Mouse (Mus musculus) ovary, postnatal 36 days (tissue): ENCODE data around the gene Cadm2.

ENCODE experiments used
- DNase-seq: peaks from one replicate; pipeline ENCODE4 v3.0.0; 2022; ENCODE audit warnings: low spot score, mixed read lengths

The Cadm2 gene

DNA sequence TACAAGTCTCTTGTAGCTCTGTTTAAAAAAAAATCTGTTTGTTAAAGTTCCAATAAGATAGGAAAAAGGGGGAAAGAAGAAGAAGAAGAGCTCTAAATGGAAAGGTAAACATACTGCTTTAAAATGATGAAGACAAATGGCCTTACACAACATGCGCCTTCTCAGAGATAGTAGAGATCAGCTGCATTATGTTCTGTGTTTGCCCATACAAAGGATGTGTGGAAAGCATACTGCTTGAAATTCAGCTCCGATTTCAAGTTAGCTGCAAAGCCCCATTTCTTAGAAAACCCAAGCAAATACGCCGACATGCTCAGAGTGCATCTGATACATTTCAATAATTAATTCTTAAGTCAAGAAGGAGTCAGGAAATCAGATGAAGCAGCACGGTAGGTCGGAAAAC is 684.4 kb downstream of the Cadm2 start:
- DNase-seq: no peak

DNA sequence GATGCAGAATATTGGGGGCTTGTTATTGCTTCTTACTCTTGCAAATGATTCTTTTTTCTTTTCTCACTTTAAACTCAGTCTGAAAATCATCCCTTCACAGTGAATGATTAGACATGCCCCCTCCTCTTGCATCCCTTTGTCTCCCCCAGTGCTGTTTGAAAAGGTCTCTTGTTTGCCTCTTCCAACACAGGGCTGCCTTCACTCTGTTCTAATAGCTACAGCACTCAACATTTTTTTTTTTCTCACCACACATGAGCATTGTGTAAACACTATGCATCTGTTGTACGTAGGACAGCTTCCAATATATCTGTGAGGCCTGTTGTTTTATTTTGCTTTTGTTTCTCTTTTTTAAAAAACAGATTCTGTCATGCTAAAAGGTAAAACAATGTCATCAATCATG is 695.2 kb downstream of the Cadm2 start:
- DNase-seq: no peak

DNA sequence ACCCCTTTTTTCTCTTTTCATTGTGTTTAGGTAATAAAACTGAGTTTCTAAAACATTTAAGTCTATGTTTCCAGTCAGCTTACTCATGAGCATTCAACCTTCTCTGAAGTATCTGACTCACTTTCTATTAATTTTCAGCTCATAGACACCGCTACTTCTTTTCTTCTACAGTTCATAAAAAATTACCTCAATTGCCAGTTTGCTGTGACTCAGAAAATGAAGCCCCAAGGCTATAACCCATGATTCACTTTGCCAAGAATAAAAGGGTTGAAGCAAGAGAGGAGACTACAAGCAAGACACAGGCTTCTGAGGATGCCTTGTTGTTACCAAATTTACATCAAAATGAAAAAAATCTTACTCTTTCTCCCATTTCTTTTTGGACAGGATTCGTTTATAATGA is 698.0 kb downstream of the Cadm2 start:
- no peak for DNase-seq

DNA sequence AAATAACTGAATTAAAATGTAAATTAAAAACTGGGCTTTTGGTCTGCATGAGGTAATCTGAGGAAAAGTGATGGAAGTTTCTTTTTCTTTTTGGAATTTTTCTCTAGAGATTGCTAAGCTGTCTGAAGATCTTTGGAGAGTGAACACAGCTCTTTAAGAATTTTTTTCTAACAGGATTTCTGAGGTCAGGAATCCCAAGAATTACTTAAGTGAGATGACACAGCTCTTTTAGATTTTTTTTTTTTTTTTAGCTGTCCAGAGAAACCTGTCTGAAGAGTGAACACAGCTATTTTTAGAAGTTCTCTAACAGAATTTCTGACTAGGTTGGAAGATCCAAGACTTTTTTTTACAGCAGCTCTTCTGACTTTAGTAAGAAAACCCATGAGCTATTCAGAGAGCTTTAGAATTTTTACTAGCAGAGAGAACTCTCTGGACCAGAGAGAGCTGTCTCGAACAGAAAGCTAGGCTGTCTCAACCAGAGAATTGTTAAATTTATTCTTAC is 699.2 kb downstream of the Cadm2 start:
- DNase-seq: no peak

DNA sequence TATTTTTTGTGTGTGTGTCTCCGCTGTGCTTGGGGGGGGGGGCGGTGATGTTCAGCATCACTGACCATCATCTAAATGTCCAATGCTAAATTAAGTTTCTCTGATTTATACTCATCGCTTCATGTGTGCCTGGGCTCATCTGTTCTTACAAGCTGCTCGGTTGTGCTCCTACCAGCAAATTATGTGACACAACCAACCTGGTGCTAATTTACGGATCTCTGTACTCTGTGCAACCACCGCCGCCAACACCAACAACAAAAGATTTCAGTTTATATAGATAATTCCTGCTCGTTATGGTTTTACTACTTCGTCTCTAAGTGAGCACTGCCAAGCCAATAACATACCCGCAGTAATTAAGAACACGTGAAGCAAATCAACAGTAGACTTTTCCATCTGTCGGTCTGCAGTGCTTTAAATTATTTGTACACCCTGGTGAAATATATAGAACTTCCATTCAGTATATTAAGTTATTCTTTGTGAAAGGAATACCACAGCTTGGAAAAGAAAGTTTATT is 700.8 kb downstream of the Cadm2 start:
- no peak for DNase-seq

DNA sequence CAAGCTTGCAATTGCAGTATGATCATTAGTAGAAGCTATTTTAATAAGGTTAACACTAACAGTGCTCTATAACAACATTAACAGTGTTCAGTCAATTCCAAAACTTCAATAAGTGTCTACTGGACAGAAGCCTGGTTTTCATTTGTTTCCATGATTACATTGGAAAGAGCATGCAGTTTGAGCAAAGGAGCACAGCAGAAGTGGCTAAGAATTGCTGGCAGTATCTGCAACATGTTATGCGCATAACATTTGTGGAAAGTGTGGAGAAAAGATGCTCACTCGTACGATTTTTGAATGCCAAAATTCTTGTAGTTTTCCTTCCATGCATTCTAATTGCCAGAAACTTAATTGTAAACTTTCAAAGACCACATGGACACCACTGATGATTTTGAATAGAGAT is 718.9 kb downstream of the Cadm2 start:
- no peak for DNase-seq

DNA sequence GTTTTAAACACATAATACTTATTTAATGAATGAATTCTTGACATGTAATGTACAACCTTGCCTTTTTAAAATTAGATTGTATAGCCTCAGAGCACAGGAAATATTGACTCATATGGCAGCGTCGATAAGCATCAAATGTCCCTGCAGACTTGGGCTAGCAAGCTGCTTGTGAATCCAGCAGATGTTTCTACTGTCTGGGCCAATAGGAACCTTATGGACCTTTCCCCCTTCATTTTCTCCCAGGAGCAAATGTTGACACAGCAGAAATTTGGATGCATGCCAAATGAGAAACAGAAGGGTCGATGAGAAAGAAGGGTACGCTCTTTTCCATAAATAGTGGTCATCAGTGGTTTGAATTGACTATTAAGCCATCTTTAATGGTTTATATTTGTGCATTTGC is 720.0 kb downstream of the Cadm2 start:
- no peak for DNase-seq

DNA sequence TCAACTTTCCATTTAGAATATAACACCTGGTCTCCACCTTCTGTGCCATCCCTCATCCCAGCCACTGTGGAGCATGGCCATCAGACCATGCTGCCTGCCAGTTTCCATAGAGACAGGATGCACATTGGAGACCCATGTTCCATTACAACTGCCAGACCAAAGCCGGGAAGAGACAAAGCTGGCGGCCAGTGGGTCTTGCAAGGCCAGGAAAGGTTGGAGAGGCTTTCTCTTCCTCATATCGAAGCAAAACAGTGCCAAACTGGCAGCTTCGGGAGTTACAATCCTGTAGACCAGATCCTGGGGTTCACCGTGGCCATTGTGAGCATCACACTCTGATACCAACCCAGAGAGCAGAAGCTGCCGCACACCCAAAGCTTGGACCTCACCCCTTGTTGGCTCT is 728.3 kb downstream of the Cadm2 start:
- no peak for DNase-seq

DNA sequence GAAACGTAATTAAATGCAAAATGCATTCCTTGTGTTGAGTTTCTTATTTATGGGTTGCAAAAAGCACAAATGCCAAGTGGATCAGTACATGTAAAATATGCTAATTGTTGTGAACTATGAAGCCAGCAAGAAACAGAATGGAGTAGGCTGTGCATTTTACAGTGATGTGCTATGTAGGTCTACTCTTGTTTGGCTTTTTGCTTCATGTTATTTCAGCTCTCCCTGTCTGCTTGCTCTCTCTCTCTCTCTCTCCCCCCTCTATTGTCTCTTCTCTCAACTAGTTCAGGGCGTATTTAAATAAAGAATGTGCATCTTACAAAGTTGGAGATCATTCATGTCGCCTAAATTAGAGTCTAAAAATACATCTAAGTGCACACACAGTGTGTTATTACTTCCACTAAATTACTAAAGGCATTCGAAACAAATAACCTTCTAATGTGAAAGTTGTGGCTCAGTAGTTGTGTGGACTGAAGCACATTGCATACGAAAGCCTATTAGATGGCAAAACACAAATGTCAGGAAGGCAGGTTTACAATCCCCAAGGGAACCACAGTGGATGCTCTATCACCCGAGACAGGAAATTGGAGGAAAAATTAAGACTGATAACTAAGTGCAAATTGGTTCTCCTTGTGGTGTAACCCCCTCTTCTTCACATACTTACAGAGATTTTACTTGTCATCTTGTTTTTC is 729.0 kb downstream of the Cadm2 start:
- no peak for DNase-seq

DNA sequence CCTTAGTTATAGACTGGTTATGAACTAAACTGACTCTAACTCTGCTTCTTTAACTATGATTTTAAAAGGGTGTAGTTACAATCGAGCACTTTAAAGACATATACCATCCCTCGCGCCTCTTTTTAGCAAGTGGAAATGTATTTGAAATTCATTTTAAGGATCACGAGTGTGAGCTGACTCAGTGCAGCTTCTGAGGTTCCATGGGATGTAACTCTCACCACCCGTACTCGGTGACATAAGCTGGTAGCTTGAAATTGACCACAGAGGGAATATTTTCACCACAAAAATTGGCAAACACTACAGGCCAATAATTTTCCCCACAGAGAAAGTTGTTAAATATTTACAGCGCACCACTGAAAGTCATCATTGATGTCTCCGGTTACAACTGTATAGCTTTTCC is 730.8 kb downstream of the Cadm2 start:
- DNase-seq: no peak

DNA sequence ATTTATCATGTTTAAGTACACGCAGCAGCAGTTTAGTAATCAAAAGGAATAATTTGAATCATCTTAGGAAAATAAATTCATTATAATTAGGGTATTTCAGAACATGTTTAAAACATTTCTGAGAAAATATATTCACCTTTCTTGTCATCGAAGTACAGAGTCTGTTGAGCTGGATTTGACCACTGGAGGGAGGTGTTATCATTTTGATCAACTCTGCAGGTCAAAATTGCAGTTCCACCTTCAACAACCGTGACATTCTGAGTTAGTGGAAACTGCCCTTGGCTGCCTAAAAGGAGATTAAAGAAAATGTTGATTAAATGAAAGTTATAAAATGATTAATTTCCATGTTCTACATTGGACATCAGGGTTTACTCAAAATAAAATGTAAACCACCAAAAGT is 738.1 kb downstream of the Cadm2 start:
- DNase-seq: no peak

DNA sequence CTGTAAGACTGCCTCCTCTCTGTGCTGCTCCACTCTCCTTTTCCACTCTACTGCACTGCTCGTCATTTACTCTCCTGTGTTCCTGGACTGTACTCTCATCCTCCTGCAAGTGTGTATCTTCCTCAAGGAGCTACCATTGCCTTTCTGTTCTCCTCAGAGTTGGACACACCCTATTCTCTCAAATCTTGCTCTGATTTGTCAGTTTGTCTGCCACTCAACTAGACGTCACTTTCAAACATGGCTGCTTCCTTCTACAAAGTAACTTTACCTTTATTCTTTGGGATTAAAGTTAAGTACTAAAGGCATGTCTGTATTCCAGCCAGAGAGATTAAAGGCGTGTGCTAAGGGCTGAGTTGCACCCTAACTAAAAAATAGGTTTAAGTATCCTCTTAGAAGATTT is 749.5 kb downstream of the Cadm2 start:
- DNase-seq: no peak

DNA sequence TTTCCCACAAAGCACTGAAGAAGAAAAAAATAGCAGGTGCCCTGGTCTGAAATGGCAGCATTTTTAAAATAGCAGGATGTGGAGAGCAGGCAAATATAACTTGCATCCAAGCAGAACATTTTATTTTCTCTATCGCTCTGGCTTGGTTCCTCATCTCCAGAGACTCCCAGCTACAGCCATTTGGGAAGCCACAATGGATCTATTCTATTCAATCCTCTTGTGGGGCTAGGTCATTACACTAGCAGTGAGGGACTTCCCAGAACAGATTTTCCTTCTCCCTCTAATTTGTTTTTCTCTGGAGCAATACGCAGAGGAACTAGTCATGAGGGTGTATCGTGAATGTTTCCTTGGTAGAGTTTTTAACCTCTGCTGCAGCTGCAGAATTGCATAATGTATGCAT is 769.7 kb downstream of the Cadm2 start:
- no peak for DNase-seq

DNA sequence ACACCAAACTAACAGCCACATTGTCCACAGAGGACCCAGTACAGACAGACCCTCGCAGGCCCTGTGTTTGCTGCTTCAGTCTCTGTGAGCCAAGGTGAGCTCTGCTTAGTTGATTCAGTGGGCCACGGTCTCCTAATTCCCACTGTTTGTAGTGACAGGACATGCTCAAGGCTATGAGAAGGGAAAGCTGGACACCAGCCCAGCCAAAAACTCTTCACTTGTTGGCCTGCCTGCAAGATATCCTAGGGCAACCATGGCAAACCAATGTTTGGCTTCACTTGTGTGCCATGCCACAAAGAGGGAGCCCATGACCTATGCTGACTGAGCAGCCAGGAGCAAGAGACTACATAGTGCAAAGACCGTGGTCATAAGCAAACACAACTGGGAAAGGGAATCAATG is 795.8 kb downstream of the Cadm2 start:
- no peak for DNase-seq

DNA sequence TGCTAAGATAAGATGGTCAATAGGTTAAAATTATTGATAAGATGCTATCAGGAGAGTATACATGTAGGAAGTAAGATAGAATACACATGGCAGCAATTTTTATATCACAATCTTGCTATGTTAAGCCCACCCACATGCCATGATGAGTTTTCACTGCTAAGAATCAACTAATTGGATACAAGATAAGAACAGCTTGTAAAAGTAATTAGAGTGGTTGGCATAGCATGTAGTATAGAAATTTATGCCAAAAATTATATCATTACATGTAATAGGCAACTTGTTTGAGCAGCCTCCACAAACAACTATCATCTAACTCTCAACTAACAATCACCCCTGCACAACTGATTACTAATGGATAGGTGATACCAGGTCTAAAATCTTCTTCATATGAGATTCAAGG is 809.2 kb downstream of the Cadm2 start:
- no peak for DNase-seq

DNA sequence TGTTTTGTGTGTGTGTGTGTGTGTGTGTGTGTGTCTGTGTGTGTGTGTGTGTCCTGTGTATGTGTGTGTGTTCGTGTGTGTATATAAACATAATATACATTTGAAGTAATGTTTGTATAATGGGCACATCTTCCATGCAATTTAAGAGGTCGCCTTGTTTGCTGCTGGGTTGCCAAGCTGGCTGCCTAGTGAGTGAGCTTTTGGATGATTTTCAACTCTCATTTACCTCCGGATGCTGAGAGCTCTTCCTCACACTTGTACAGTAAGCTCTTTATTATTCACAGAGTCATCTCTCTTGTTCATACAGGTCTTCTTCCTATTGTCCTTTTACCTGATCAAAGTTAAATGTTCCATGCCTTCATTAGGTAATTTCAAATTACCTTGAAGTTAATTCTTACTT is 822.5 kb downstream of the Cadm2 start:
- DNase-seq: no peak

DNA sequence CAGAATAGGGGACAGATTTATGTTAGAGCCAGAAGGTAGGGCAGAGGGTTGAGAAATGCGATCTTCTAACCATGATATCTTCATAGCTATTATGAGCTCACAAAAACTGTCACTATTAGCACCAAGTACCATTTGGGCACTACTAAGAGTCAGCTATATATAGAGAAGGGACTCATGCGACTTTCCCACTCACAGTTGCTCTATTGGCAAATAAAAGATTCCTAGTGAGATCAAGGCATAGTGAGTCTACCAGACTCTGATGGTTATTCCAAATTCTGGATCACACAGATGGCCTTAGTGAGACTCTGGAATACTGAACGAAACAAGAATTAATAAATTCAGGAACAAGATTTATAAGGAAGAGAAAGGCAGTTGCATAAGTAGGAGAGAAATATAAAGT is 827.6 kb downstream of the Cadm2 start:
- no peak for DNase-seq

DNA sequence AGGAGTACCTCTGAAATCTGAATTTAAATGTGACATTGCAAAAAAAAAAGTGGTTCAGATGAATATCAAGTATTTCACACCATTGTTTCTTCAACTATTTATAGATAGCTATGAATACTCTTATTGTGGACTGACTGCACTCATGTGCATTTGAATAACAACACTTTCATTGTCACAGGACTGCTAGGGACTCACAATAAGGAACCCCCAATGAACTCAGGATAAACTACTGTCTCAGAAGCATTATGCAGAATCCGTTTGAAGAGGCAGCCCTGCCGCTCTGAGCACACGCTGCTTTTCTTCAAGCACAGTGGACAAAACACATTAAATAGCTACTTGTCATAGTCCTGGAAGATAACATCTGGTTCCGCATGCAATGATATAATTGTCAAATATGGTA is 848.8 kb downstream of the Cadm2 start:
- DNase-seq: no peak

DNA sequence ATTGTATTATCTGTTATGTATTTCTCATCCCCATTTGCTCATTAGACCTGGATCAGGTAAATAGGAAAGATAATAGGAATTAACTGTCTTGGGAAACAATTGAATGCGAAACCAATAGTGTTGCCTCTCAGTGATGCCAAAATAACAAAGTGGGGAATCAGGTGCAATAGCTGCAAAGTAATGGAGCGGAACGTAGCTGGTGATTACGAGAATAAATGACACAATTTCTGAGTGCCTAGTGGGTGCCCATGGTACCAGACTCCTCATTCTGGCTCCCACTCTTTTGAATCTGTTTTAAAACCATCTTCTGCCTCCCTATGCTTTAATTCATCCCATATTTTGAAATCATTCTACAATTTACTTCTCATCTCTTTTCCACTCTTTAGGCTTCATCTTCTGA is 851.2 kb downstream of the Cadm2 start:
- DNase-seq: no peak

DNA sequence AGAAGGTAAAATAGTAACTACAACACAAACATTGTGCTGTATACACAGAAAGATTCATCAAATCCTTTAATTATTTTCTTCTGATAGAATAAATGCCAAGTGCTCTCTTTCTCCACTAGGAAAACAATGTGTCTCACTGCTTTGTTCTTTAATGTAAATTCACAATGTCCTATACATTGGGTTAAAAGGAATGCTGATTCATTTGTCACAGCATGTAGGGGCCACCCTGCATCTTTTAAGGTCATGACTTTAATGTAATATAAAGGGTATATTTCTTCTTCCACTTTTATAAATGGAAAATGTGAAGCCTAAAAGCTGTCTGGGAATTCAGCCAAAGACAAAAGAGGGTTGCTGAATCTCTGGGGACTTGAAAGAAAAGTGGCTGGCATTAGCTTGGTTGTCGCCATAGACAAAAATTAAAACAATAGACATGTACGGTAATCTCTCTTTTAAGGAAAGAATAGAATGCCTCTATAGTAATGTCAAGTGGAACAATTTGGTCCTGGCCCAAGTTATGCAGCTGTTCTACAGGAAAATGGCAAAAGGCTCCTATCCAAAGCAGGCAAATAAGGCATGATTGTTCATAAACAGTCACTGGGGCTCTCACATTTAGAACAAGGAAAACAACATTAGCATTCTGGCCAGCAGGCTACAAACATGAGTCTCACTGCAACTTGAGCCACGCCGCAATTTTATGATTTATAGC is 851.9 kb downstream of the Cadm2 start:
- no peak for DNase-seq

DNA sequence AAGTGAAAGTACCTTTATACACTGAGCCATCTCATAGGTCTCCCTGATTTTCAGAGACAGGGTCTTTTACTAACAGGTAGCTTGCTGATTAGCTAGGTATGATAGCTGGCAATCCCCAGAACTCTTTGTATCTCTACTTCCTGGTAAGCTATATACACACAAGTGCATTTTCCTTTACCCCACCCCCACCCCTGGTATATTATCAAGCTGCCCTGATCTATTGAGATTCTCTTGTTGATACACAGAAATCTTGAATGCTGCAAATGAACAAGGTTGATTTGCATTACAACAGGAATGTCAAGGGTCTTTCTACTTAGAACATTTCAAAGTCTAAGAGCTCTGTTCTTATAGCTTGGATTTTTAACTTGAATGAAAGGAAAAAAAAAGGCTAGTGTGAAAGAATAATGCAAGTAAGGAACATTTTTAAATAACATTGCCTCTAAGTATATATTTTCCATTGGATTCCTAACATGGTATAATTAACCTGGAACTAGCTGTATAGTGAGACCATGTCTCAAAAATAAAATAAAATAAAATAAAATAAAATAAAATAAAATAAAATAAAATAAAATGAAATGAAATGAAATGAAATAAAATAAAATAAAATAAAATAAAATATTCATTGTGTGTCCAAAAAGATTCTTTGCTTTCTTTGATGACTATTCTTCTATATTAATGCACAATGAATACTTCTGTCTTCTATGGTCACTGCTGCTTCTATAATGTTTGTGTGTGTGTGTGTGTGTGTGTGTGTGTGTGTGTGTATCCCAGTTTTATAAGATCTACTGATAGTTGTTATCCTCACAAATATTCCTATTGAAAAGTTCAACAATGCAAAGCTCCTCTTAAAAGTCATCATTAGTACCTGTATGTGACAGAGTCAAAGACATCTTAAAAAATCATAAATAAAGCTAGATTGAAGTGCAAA is 858.9 kb downstream of the Cadm2 start:
- DNase-seq: no peak

DNA sequence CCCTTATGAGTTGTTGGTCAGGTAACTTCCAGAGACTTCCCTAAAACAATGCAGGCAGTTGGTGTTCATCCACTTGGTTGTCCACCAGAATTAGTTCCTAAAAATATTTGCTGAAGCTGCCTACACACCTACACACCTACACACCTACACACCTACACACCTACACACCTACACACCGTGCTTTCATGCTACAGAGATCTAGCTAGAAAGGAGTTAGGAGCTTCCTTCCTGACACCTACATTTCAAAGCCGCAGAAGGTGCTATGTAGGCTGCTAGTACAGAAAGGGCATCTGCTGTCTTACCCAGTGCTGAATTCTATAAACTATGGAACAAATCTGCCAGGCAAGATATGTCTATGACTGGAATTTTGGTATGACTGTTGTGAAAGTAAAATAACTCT is 872.2 kb downstream of the Cadm2 start:
- DNase-seq: no peak

DNA sequence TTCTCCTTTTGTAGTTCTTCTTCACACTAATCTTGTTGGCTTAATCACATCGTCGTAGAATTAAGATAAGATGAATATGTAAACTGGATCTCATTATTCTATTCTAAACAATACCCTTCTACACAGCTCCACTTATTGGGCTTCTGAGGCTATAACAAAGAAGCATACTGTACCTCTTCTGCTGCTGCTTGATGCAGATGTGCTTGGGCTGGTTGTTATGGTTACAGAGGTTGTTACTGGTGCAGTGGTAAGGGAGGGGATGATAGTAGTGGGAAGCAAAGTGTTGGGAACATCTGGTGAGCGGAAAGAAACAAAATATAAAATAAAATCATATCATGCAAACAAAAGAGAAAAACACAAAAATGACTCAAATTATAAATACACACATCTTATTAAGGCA is 889.5 kb downstream of the Cadm2 start:
- no peak for DNase-seq
